Mouse (Mus musculus): ENCODE measurements around the gene Tulp4.

Gene Tulp4

GRCm38 (mm10) chr17:6106361-6107014 is at the start of gene Tulp4:
TSS of gene Tulp4 (plus strand) at chr17:6106437.
- peak; percentile 81 for DNase-seq (ENCODE audit: low spot score)

- DNase-seq (ENCODE audit: low spot score): peak; percentile 61
Measured at GRCm38 (mm10) chr17:6062793-6063192, 43.4 kb upstream of the Tulp4 start.

GRCm38 (mm10) chr17:6063532-6063931 is 42.7 kb upstream of the Tulp4 start:
- DNase-seq (ENCODE audit: low spot score): no peak

DNA sequence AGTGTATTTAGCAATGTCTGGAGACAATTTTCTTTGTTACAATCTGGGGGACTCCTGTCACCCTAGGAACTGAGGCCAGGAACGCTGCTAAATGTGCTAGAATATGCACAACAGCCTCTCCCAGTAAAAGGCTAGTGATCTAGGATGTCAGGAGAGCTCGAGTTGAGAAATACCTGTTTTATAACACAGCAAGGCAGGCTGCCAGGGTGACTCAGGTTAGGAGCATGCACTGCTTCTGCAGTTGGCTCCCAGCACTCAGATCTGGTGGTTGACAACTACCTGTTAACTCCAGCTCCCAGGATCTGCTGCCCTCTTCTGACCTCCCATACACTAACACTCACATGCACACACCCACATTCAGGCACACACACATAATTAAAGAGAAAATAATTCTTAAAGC is 40.2 kb upstream of the Tulp4 start:
- peak; percentile 44 for DNase-seq (ENCODE audit: low spot score)

GRCm38 (mm10) chr17:6067613-6068012 is 38.6 kb upstream of the Tulp4 start:
- DNase-seq (ENCODE audit: low spot score): no peak

DNA sequence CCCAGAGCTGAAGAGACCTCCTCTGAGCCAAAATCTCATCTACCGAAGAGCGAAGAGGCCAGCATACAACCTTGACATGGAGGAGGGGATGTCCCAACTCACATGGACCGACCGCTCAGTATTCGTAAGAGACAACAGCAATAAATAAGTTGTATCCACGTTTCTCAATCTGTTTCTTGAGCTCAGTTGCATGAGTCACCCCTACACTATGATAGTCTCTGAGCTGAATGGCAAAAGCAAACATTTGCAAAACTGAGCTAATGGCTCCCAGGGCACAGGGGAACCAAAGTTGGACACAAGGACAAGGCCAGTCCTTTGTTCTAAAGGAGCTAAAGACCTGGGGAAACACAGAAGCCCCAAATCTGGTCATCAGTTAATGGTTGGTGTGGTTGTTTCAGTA is 36.4 kb upstream of the Tulp4 start:
- no peak for DNase-seq (ENCODE audit: low spot score)

- no peak for DNase-seq (ENCODE audit: low spot score)
Measured at GRCm38 (mm10) chr17:6073405-6073804, 32.8 kb upstream of the Tulp4 start.

DNA sequence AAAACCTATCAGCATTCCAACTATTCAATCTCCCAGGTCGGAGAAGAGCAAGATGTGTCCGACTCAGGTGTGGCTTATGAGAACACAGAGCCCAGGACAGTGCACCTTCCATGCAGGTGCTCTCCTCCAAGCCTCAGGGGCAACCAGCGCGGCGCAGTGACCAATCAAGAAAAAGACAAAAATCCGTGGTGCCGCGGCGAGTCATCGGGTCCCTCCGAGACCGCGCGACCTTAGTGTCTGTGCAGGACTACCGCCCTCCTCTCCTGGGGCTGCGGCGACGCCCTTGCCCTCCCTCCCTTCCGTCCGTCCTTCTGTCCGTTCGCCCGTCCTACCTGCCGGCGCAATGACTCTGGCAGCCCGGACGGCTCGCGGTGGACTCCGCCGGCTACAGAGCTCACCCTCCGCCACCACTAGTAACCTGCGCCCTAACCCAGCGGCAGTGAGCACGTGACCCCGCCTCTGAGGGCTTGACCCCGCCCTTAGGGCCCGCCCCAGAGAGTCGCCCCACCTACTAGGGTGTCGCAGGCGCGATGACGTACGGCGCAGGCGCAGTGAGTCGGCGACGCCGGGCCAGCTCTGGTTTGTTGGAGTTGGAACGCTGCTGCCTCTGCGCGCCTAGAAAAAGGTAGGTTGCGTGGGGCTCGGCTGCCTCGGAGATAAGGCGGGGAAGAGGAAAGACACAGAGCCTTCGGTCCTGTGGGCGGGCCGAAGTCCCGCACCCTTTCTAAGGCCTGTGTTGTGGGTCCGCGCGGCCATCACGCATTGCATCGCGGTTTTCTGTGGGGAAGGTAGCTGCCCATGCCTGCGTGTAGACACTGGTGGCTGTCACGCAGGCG is 26.7 kb upstream of the Tulp4 start, which contains the start of the genes Serac1 and Gtf2h5:
Serac1 (minus strand) TSS at position 455 of the 836 bp plus-strand sequence.
Gtf2h5 (plus strand) TSS at position 500 of the 836 bp plus-strand sequence.
- peak; percentile 97 for DNase-seq (ENCODE audit: low spot score)

DNA sequence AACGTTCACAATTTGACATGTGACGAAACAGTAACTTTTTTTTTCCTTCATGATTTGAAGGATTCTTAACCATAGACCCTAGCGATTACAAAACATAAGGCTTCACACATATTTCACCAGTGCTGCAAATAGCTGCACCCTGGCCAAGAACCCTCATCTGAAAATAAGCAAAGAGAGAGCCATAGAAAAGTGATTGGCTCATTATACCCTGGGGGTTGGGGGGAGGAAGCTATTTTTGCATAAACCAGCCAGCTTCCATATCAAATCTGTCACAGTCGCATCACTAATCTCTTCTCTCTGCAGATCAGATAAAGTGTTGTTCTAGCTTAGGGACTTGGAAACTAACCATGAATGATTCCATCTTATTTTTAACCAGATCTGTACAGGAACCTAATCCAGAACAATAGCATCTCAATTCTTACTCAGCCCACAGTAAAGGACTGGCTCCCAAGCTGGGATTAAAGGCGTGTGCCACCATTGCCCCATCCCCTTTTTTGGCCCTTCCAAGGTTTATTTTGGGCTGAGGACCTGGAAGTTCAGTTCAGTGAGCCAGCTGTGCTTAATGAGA is 22.8 kb upstream of the Tulp4 start:
- no peak for DNase-seq (ENCODE audit: low spot score)

DNA sequence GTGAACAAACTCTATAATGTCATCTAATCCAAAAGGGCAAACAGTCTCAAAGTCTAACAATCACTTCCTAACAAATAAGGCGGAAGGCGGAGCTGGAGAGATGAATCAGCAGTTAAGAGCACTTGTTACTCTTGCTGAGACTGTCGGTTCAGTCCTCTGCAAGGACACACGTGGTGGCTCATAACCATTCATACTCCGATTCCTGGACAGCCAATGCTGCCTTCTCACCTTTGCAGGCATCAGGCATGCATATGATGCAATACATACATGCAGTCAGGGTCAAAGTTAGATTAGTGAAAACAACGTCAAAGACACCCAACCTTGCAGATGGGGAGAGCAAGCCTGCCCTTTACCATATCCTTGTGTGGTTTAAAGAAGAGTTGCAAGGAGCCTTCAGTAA is 14.6 kb upstream of the Tulp4 start:
- DNase-seq (ENCODE audit: low spot score): no peak

DNA sequence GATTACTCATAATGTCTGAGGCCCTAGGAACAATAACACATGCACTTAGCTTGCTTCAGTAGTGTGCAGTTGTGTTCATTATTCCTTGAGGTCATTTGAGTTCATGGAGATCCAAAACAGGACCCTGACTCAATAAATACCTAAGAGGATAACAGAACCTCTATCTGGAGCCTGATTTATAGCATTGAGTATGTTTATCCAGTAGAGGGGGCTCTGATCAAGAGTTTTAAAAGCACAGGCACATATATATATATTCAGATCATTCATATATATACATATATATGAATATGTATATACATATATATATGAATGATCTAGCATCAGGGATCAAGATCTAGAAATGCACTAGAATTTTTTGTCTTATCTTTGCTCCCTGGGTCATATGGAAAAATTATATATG is 10.7 kb upstream of the Tulp4 start:
- DNase-seq (ENCODE audit: low spot score): no peak

GRCm38 (mm10) chr17:6097884-6098283 is 8.4 kb upstream of the Tulp4 start:
- peak; percentile 74 for DNase-seq (ENCODE audit: low spot score)

GRCm38 (mm10) chr17:6102287-6102686 is 4.0 kb upstream of the Tulp4 start:
- DNase-seq (ENCODE audit: low spot score): no peak

DNA sequence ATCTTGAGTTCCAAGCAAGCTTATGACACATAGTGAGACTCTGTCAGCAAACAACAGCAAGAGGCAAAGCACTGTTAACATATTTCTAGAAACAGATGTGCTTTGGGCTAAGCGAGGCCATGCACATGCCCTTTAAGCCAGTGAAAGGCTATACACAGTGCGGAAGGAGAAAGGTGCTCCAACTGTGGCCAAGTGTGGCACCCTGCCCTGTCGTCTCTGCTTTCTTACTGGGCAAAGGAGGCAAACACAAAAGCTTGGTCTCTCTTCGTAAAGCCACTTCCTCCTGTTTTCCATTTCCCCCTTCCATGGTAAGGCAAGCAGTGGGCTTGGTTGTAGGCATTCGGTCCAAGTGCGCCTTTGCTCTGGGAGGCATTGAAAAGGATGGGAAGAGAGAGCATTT is 2.7 kb upstream of the Tulp4 start:
- peak; percentile 77 for DNase-seq (ENCODE audit: low spot score)

DNA sequence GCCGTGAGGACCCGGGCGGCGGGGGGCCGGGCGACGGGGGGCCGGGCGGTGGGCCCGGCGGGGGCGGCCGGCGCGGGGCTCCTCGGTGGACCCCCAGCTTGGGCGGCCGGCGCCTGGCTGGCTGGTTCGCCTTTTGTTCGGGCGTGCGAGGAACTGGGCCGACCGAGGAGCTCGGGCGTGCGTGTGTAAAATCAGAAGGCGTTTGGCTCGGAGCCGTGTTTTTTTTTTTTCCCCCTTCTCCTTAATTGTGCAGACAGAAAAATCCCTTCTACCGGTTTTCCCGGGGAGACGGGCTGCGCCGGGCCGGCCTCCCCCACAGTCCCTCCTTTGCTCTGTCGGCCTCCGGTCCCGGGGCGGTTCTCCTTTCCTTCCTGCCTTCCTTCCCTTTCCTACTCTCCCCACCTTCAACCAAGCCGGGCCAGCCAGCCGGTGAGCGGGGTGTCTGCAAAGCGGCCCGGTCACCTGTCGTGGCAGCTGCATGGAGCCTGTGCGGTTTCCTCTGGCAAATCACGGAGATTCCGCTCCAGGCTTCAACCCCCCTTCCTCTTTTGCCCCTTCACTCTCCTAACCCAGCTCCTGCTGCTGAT is 871 bp downstream of the Tulp4 start:
- peak; percentile 70 for DNase-seq (ENCODE audit: low spot score)

DNA sequence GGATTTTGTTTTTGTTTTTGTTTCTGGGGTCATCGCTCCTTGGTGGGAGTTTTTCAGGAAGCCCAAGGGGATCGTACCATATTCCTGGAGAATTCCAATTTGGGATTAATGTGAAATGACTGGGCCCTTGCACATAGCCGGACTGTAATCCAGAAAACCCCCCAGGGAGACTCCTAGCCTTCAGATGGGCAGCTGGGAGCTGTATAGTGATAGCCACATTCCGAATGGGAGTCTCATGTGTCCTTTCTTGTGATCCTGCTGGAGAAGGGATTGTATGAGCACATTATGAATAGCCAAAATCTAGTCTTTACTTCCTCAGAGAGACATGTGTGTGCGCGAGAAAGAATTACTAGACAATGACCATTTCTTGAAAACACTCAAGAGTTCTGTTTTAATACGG is 1.9 kb downstream of the Tulp4 start:
- peak; percentile 25 for DNase-seq (ENCODE audit: low spot score)

DNA sequence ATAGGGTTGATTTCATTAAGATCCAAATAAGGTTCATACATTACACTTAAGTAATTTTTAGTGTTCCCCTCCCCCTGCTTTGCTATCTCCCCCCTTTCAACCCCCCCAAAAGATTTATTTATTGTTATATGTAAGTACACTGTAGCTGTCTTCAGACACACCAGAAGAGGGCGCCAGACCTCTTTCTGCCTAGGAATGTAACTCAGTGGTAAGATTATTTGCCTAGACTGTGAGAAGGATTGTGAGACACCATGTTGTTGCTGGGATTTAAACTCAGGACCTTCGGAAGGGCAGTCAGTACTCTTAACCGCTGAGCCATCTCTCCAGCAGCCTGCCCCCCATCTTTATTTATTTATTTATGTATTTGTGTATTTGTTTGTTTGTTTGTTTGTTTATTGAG is 4.7 kb downstream of the Tulp4 start:
- DNase-seq (ENCODE audit: low spot score): peak; percentile 32

GRCm38 (mm10) chr17:6113653-6114052 is 7.4 kb downstream of the Tulp4 start:
- DNase-seq (ENCODE audit: low spot score): no peak

DNA sequence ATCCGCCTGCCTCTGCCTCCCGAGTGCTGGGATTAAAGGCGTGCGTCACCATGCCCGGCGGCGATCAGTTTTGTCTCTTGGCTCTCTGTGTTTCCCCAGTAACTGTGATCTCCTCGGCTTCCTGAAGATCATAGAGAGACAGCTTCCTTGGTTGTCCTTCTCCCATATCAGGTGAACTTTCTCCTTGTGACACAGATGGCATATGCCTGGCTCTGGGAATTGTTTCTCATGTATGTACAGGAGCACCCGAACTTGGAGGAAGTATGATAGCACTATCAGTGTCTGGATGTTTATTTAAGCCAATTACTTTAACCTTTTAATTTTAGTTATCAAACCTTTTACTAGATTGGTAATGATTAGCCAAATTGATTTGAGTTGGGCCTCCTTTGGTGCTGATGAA is 8.8 kb downstream of the Tulp4 start:
- no peak for DNase-seq (ENCODE audit: low spot score)

- DNase-seq (ENCODE audit: low spot score): no peak
Measured at GRCm38 (mm10) chr17:6117148-6117725, 11.0 kb downstream of the Tulp4 start.

DNA sequence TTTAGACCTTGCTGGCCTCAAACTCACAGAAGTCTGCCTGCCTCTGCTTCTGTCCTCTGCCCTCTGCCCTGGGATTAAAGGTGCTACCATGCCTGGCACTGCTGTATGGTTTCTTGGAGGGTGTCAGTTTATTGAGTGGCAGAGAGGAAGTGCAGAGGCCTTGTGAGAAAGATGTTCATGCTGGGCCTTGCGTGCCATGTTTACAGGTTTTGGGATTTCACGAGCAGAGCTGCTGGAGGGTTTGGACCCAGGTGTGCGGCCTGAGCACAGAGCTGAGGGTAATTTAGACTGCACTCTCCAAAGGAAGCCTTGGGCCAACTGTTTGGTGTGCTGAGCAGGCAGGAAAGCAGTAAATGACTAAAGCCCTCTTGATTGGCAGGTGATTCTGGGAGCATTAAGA is 11.7 kb downstream of the Tulp4 start:
- DNase-seq (ENCODE audit: low spot score): no peak

- DNase-seq (ENCODE audit: low spot score): no peak
Measured at GRCm38 (mm10) chr17:6118861-6119260, 12.6 kb downstream of the Tulp4 start.

All from adipocyte (in vitro differentiated cells).